Mouse (Mus musculus) heart, embryonic 14.5 days (tissue): ENCODE measurements around the gene Rabggta. TPM values are rescaled to one million over a fixed set of nuclear protein-coding genes. Genes with fewer than 3 reads are reported as not detected.

Experiments used
- ATAC-seq: fragments of 200-750 bp; cut with Nextera tagmentation; 2 replicates; pipeline ENCODE4 v1.8.0; 2017; ENCODE audit warnings: low read depth, moderate TSS enrichment; ENCODE audit not compliant: insufficient number of reproducible peaks, insufficient read depth, low FRiP score
- H3K27ac ChIP-seq, 2 experiments: fragments of 200-500 bp in 1 of 2; fragments of 300-500 bp in 1 of 2; sonication (generic) in 1 of 2; replicated peaks in 1 of 2; 2 replicates each; pipeline ENCODE4 v1.5.1; 2012 to 2014; ENCODE audit warnings: low read depth in 2 of 2, low read length in 2 of 2, control low read depth in 1 of 2, mild to moderate bottlenecking in 1 of 2, mixed read lengths in 1 of 2; ENCODE audit not compliant: control insufficient read depth in 1 of 2, insufficient read depth in 1 of 2
- H3K27me3 ChIP-seq: fragments of 300-500 bp; sonication (generic); 2 replicates; pipeline ENCODE4 v1.6.1; 2014; ENCODE audit warnings: mild to moderate bottlenecking, low read length, control low read depth; ENCODE audit not compliant: control insufficient read depth, insufficient read depth
- H3K36me3 ChIP-seq: fragments of 300-500 bp; sonication (generic); 2 replicates; pipeline ENCODE4 v1.6.1; 2014; ENCODE audit warnings: mild to moderate bottlenecking, control low read depth, low read length, mixed read lengths; ENCODE audit not compliant: control insufficient read depth, insufficient read depth
- H3K4me1 ChIP-seq, 2 experiments: fragments of 200-500 bp in 1 of 2; fragments of 300-500 bp in 1 of 2; sonication (generic) in 1 of 2; 2 replicates each; pipeline ENCODE4 v1.6.1; 2012 to 2014; ENCODE audit warnings: low read length in 2 of 2, control low read depth in 1 of 2, mixed read lengths in 1 of 2; ENCODE audit not compliant: control insufficient read depth in 2 of 2, insufficient read depth in 2 of 2
- H3K4me2 ChIP-seq: fragments of 300-500 bp; sonication (generic); 2 replicates; pipeline ENCODE4 v1.6.1; 2014; ENCODE audit warnings: mild to moderate bottlenecking, low read length
- H3K4me3 ChIP-seq, 2 experiments: fragments of 200-500 bp in 1 of 2; fragments of 300-500 bp in 1 of 2; sonication (generic) in 1 of 2; 2 replicates each; pipeline ENCODE4 v1.5.1; 2012 to 2014; ENCODE audit warnings: low read length in 2 of 2, mild to moderate bottlenecking in 2 of 2, control low read depth in 1 of 2, low read depth in 1 of 2, moderate library complexity in 1 of 2; ENCODE audit not compliant: control insufficient read depth in 1 of 2, insufficient read depth in 1 of 2
- H3K9ac ChIP-seq: fragments of 300-500 bp; sonication (generic); 2 replicates; pipeline ENCODE4 v1.6.1; 2014; ENCODE audit warnings: mild to moderate bottlenecking, low read length
- H3K9me3 ChIP-seq: fragments of 300-500 bp; sonication (generic); 2 replicates; pipeline ENCODE4 v1.6.1; 2016; ENCODE audit warnings: low read length, control low read depth; ENCODE audit not compliant: control insufficient read depth
- WGBS: fragments of 180-500 bp; shearing (Covaris S2); extraction: QIAGEN DNeasy Blood & Tissue Kit; methylation state at CpG from one replicate; pipeline ENCODE4 v1.1.7; 2014; 5-methylcytosine and 5-hydroxymethylcytosine counted together
- polyA plus RNA-seq: library from polyadenylated mRNA; unstranded; fragments of >200 nt; fragmentation: Nextera tagmentation; extraction: Ambion mirVana; gene quantifications from 2 replicates; pipeline ENCODE4 v1.2.1, GENCODE M21; 2014

The Rabggta gene
- polyA plus RNA-seq, 1 experiment from 2014 or later, result 20.5 TPM

DNA sequence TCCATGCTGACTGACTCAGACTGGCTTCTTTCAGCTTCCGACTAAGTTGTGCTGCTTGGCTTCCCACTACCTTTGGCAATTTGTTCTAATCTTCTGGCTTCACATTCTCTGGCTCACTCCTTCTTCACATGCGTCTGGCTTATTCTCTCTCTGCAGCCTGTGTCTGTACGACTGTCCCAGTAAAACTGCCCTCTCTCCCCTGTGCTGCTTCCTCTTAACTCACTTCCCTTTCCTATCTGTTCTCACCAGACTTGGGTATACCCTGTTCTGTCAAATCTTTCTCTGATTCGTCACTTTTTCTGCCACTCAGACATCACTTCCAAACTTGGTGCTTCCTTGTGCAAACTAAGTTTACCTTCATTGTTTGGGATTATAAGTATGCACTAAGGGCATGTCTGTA, 24.8 kb downstream of the Rabggta start:
- no peak overlapping the region for H3K27ac ChIP-seq
- 76% methylated on average over 4 of the region's 4 CpGs for whole genome bisulfite sequencing
- H3K9me3 ChIP-seq, result no peaks in the 10 kb centered on the region
- H3K4me2 ChIP-seq, result no peak overlapping the region
- no peaks in the 10 kb centered on the region for H3K4me1 ChIP-seq
- H3K27me3 ChIP-seq, result no peaks in the 10 kb centered on the region
- ATAC-seq, result no peak
- H3K4me3 ChIP-seq, result no peak overlapping the region
- no peak overlapping the region for H3K9ac ChIP-seq
- no peaks in the 10 kb centered on the region for H3K36me3 ChIP-seq

DNA sequence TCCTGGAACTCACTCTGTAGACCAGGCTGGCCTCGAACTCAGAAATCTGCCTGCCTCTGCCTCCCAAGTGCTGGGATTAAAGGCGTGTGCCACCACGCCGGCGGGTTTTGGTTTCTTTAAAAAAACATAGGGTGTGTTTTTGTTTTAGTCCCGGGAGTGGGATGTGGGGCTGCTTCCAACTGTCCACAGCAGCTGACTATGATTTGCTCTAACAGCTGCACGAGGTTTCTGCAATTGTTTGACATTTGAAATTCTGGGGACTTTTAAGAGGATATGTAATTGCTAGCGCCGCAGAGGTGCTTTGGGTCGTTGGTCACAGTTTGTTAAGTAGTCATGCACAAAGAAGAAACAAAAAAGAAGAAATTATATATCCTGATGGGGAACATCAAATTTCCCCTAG, 32.6 kb downstream of the Rabggta start:
- 75% methylated on average over 10 of the region's 10 CpGs for WGBS
- H3K9me3 ChIP-seq, result no peaks in the 10 kb centered on the region
- no peaks in the 10 kb centered on the region for H3K4me1 ChIP-seq
- H3K36me3 ChIP-seq, result no peaks in the 10 kb centered on the region
- ATAC-seq, result no peak
- H3K4me2 ChIP-seq, result no peak overlapping the region
- H3K27me3 ChIP-seq, result no peaks in the 10 kb centered on the region
- no peak overlapping the region for H3K9ac ChIP-seq
- no peak overlapping the region for H3K27ac ChIP-seq
- H3K4me3 ChIP-seq, result no peak overlapping the region

GRCm38 (mm10) chr14:55682118-55682493, 40.0 kb downstream of the Rabggta start:
- Histone ChIP-seq H3K36me3 (peaks cover 31% of the 10 kb centered on the region), H3K4me1 (peaks cover 0 to 4% of the 10 kb centered on the region in 2 experiments; a peak in 3 of 4 replicates), H3K27ac (peak overlapping the region; percentile 85 to 88; a peak in 3 of 4 replicates), H3K27me3 (no peaks in the 10 kb centered on the region), H3K4me3 (peak overlapping the region; percentile 81), H3K4me2 (peak overlapping the region; percentile 78), H3K9me3 (no peaks in the 10 kb centered on the region), H3K9ac (peak overlapping the region; percentile 85)
- WGBS, result 18% methylated on average over 3 of the region's 3 CpGs
- 0 out of 2 replicates have a peak, but pooled peaks have one; percentile 0 for ATAC-seq

GRCm38 (mm10) chr14:55681160-55682117, 40.6 kb downstream of the Rabggta start, which contains the start of gene Tinf2:
Tinf2 (minus strand) TSS chr14:55681820.
- Histone ChIP-seq H3K4me1 (peaks cover 0 to 4% of the 10 kb centered on the region in 2 experiments; a peak in 3 of 4 replicates), H3K4me3 (peak within 1 kb of the TSS; percentile 81), H3K9me3 (no peaks in the 10 kb centered on the region), H3K9ac (peak within 1 kb of the TSS; percentile 85), H3K36me3 (peaks cover 38% of the 10 kb centered on the region), H3K27me3 (no peaks in the 10 kb centered on the region), H3K27ac (peak within 1 kb of the TSS; percentile 85 to 88), H3K4me2 (peak within 1 kb of the TSS; percentile 78)
- ATAC-seq, result peak; percentile 96
- WGBS, result under 1% methylated on average over 66 of the region's 66 CpGs

DNA sequence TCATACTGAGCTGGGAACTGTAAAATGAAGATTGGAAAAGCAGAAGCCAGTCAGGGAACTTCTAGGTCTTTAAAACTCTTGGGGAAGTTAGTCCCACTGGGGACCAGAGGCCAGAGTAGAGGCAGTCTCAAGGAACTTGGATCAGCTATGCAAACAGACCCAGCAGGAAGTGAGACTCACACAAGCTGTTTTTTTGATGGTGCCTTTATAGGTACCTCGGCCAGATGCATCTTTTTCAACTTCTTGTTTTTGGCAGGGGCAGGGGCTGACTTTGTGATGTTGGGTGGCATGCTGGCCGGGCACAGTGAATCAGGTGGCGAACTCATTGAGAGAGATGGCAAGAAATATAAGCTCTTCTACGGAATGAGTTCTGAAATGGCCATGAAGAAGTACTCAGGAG, 44.4 kb downstream of the Rabggta start:
- Histone ChIP-seq H3K4me2 (no peak overlapping the region), H3K9me3 (no peaks in the 10 kb centered on the region), H3K4me1 (peaks cover 0 to 8% of the 10 kb centered on the region in 2 experiments), H3K27me3 (no peaks in the 10 kb centered on the region), H3K4me3 (no peak overlapping the region), H3K27ac (no peak overlapping the region), H3K9ac (no peak overlapping the region), H3K36me3 (peaks cover 56% of the 10 kb centered on the region)
- no peak for ATAC-seq
- WGBS, result 87% methylated on average over 4 of the region's 4 CpGs

DNA sequence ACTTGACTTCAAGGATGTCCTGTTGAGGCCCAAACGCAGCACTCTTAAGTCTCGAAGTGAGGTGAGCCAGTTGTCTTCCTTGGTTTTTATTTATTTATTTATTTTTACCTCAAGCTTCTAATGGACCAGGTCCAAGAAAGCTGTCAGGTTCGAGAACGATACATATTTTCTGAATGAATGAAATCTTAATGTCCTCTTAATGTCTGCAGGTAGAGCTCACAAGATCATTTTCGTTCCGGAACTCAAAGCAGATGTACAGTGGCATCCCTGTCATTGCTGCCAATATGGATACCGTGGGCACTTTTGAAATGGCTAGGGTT, 49.4 kb downstream of the Rabggta start:
- Histone ChIP-seq H3K4me2 (peak overlapping the region; percentile 76), H3K4me1 (peaks cover 2 to 10% of the 10 kb centered on the region in 2 experiments; a peak in 3 of 4 replicates), H3K27ac (peak overlapping the region; percentile 68 to 77), H3K9me3 (no peaks in the 10 kb centered on the region), H3K4me3 (peak overlapping the region; percentile 82 to 86; a peak in 3 of 4 replicates), H3K36me3 (peaks cover 50% of the 10 kb centered on the region), H3K9ac (peak overlapping the region; percentile 84), H3K27me3 (no peaks in the 10 kb centered on the region)
- 74% methylated on average over 7 of the region's 7 CpGs for WGBS
- no peak for ATAC-seq

DNA sequence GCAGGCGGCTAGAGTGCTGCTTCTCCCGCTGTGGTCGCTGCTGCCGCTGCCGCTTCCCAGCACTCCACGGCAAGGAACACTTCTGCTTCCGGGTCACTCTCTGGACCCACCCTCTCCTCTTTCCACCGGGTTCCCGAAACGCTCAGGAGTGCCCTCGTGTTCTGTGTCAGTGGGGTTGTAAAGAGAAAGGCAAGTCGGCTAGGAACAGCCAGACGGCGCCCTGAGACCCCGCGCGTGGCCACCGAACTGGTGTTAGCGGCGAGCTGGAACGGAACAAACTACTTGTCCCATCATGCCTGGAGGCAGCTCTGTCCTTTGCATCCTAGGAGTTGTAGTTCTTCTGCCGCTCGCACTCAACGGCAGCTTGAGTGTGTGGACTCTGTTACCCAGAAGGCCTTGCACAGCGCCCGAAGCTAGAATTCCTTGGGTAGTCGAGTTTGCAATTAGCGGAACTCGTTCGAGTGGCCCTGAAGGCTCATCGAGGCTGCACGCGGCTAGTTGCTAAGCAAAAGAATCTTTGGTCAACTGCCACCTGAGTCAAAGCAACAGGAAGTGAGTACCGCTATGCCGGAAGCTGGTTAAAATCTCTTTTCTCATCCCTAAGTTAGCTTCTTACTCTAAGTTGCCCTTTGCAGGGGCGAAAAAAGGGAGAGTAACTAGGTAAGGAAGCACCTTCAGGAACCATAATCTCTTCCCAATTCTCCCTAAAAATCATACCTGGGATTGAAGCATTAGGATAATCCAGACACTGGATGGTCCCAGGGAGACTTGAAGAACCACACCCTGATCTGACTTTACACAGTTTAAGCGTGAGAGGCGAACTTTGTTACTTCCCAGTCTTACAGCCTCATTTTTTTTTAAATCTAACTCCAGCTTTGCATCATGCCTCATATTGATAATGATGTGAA, 50.0 kb downstream of the Rabggta start, which contains the start of the genes Gmpr2 and Nedd8:
Gene Gmpr2, plus strand, starts transcription at position 109 of the 908 bp plus-strand sequence.
Gene Nedd8, minus strand, starts transcription at position 292 of the 908 bp plus-strand sequence.
- H3K27ac ChIP-seq, result peak within 1 kb of the TSS; percentile 84 to 85
- peak within 1 kb of the TSS; percentile 82 to 86 for H3K4me3 ChIP-seq
- peak within 1 kb of the TSS; percentile 84 for H3K9ac ChIP-seq
- WGBS, result under 1% methylated on average over 38 of the region's 38 CpGs
- H3K4me1 ChIP-seq, result peaks cover 2 to 10% of the 10 kb centered on the region in 2 experiments; a peak in 3 of 4 replicates
- peaks cover 43% of the 10 kb centered on the region for H3K36me3 ChIP-seq
- peak; percentile 94 for ATAC-seq
- H3K27me3 ChIP-seq, result no peaks in the 10 kb centered on the region
- H3K4me2 ChIP-seq, result peak within 1 kb of the TSS; percentile 76
- no peaks in the 10 kb centered on the region for H3K9me3 ChIP-seq
